Mouse (Mus musculus): Measurements from ENCODE around the gene Serpinc1.

DNA sequence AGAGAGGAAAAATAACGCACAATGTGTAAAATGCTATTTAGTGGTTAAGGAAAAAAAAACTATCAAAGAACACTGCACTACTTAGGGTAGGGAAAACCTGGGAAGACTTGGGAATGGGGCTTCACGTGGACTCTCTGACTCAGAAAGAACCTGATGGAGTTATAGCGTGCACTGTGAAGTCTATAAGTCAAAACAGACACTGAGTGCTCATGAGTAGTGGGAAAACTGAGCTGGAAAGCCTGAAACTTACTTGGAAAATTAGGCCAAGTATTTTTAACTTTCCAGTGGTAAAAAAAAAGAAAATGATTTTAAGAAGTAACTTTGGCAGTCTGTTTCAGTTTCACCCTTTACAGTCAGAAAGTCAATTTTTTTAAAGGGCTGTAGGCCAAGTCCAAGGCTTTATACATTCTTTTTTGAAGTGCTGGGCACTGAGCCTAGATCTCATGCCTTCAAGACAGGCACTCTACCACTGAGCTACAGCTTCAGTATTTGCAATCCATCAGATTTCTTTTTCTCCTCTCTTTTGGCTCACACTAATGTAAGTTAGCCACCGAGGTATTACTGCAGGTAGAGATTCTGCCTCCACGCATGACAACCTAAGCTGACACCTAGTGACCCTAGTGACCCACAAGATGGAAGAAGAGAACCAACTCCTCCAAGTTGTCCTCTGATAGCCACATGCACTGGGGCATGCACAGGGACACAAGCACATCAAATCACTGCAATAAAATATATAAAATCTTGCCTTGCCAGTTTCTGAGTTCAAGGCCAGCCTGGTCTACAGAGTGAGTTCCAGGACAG lies 47.2 kb downstream of the Serpinc1 start:
- no peak for TF ChIP-seq CTCF (IDR thresholded peaks at IDR 0.05; ENCODE audit: extremely low read depth, insufficient read depth, insufficient read length, insufficient replicate concordance)
- TF ChIP-seq POLR2A (IDR thresholded peaks at IDR 0.05; ENCODE audit: low read depth, low read length): no peak
